Mouse (Mus musculus) gastrocnemius, adult 2 months (tissue): Measurements from ENCODE around the gene Nup93. TPM values are rescaled to one million over a fixed set of nuclear protein-coding genes. Genes with fewer than 3 reads are reported as not detected.
"Not testable (repeated sequence)": the region's sequence is repeated elsewhere in the genome, so short reads cannot be mapped to it uniquely, and the experiment has no call there.

ENCODE experiments used
- DNase-seq: peaks from one replicate; pipeline ENCODE4 v3.0.0; 2022
- H3K27ac ChIP-seq: fragments of 200-600 bp; 2 replicates; pipeline ENCODE4 v1.8.1; 2022; ENCODE audit warnings: mild to moderate bottlenecking
- H3K4me3 ChIP-seq: fragments of 200-600 bp; 2 replicates; pipeline ENCODE4 v1.8.1; 2022; ENCODE audit warnings: mild to moderate bottlenecking, moderate library complexity
- CTCF ChIP-seq: fragments of 200-600 bp; IDR thresholded peaks from 2 replicates; pipeline ENCODE4 v1.8.1; 2022; ENCODE audit warnings: antibody characterized with exemption, mild to moderate bottlenecking, moderate library complexity
- intact Hi-C: fragments of 180-260 bp; cut with DNase I; formaldehyde crosslinking; loops from one replicate; pipeline ENCODE4 v1.15.1; 2025
- long read RNA-seq, 2 experiments: library from polyadenylated mRNA; stranded (forward); transcript quantifications; one replicate each; pipeline ENCODE4 v2.0.0; 2021
- total RNA-seq, 2 experiments: library from RNA; stranded (reverse); gene quantifications; 2 replicates each; pipeline ENCODE4 v1.2.3; 2021

Nup93 gene
- total RNA-seq: 10 to 100 TPM in 1 of 2 experiments, 1 to 10 TPM in 1; 8.6 to 12.4 TPM
- long read RNA-seq, experiment 1, transcript Nup93-201 (22 exons, 2,707 nt): major isoform, 18 of 20 reads
- long read RNA-seq, experiment 1, partial matches to known transcripts: 0 of 20 reads
- long read RNA-seq, experiment 1, other reads (novel, unspliced or antisense): 2 of 20 reads
- long read RNA-seq, experiment 2, transcript Nup93-201 (22 exons, 2,707 nt): major isoform, 20 of 24 reads
- long read RNA-seq, experiment 2, partial matches to known transcripts: 0 of 24 reads
- long read RNA-seq, experiment 2, other reads (novel, unspliced or antisense): 3 of 24 reads

DNA sequence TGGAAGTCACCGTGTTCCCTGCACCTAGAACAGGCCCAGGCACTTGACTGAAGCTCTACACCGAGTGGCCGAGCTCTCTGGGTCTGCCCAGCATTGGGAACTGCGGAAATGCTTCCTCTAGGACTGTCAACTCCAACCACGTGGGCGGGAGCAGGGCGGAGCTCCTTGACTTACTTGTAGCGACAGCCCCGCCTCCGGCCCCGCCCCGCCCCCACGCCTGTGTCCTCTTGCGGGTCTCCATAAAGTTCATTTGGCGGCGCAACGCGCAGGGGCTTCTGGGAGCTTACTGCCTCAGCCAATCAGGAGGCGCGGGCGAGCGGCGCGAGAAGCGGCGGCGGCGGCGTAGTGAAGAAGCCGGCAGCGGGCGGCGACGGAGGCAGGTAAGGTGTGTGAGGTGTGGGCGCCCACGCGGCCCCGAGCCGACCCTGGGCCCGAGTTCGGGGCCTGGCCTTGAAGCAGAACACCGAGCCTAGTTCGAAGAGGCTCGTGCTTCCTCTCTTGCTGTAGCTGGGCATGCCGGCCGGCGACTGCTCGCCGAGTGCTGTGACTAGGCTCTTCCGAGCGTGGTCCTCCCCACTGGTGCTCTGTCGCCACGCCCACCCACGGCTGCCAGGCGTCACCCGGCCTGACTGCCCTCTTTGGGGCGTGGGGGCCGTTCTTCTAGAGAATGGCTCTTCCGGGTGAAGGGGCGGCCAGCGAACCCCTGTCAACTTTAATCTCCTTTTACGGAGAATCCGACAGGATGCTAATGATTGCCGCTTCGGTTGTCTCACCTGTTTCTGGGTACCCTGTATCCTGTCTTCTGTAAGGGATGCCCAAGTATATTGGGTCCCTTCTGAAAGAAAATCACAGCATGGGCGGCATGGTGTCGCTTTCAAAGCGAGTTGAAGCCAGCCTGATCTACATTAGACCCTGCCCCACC lies at the start of gene Nup93:
TSS of gene Nup93 (plus strand) at position 313 of the 922 bp plus-strand sequence.
- peak; percentile 8; the same call in 1 of the 2 replicates for TF ChIP-seq CTCF

DNA sequence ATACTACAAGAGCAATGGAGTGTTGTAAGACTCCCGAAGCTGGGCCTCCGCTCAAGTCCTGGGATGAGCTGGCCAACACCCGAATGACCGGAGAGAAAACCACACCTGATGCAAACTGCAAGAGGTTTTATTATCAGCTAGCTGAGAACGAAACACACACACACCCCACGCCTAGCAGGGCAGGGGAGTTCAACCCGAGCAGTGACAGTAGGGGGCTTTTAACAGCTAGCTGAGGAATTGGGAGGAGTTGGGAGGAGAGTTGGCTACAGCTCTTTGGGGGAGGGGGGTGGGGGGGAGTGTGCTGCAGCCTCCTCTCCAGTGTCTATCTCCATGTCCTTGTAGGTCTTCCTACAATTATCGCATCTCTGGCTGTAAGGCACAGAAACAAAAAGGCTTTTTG lies 48.6 kb upstream of the Nup93 start:
- DNase-seq, H3K4me3 ChIP-seq, H3K27ac ChIP-seq: not testable (repeated sequence)
- intact Hi-C loops: loop anchor here (2.0 kb wide), 1 partner anchor 21 kb away; no protein-coding TSS in a partner anchor

More for the DNA sequence above, at the start of gene Nup93:
- intact Hi-C loops: no loop called here
- peak; percentile 99 for DNase-seq
- Histone ChIP-seq H3K4me3 (peak within 1 kb of the TSS; percentile 80), H3K27ac (peak within 1 kb of the TSS; percentile 92)

DNA sequence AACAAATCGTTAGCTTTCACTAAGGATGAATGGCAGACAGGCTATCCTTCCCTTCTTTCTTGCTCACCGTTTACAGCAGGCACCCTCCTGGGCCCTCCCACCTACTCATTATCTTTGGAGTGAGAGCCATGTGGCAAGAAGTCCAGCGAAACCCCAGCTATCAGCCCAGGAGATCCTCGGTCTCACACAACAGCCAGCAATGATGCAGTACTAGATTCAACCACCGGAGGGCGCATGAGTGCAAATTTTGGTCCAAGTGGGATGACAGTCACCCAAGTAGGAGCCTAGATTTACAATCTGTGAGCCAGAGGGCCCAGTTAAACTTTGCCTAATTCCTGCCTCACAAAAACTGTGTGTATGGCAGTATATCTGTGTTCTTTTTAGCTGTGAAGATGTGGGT lies 47.1 kb upstream of the Nup93 start:
- intact Hi-C loops: loop anchor here (1.0 to 2.0 kb wide), 2 partner anchors 20 to 32 kb away; no protein-coding TSS in a partner anchor
- Histone ChIP-seq H3K27ac (no peak overlapping the region), H3K4me3 (peak overlapping the region; percentile 48)
- peak; percentile 98 for TF ChIP-seq CTCF
- DNase-seq: peak; percentile 91

DNA sequence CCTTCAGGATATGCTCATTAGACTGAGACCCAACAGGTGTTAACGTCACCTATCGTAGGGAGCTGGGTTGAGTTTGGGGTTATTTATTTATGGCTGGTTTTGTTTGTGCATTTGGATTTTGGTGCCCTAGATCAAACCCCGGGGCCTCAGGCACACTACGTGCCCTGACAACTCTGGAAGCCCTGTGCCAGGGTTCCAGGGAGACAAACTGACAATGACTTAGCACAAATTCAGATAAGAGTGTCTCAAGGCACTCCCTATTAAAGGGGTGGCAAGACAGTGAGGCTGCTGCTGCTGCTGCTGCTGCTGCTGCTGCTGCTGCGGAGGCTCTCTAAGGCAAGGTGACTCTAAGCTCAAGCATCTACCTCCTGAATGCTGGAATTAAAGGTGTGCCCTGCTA lies 44.8 kb upstream of the Nup93 start:
- TF ChIP-seq CTCF: no peak
- Histone ChIP-seq H3K27ac (no peak overlapping the region), H3K4me3 (no peak overlapping the region)
- intact Hi-C loops: no loop called here
- no peak for DNase-seq

DNA sequence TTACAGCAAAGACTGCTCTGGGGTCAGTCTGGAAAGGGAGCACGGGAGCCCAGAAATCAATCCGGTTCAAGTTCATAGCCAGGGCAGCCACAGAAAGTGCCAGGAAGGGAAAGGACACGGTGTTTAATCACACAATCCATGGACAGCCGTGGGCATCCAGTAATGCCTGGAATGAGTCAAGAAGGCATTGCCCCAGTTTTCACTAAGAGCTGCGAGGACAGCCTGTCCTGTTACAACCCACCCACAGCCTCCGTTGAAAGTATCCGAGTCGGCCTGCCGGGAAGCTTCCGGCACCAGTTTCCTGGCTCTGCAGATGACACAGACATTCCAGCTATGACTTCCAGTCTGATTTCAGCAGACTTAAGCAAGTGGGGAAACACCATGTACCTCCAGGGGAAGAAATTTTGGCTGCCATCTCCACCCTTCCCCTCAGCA lies 43.0 kb upstream of the Nup93 start:
- no peak for TF ChIP-seq CTCF
- Histone ChIP-seq H3K4me3 (peak overlapping the region; percentile 81), H3K27ac (peak overlapping the region; percentile 83)
- intact Hi-C loops: no loop called here
- peak; percentile 84 for DNase-seq

DNA sequence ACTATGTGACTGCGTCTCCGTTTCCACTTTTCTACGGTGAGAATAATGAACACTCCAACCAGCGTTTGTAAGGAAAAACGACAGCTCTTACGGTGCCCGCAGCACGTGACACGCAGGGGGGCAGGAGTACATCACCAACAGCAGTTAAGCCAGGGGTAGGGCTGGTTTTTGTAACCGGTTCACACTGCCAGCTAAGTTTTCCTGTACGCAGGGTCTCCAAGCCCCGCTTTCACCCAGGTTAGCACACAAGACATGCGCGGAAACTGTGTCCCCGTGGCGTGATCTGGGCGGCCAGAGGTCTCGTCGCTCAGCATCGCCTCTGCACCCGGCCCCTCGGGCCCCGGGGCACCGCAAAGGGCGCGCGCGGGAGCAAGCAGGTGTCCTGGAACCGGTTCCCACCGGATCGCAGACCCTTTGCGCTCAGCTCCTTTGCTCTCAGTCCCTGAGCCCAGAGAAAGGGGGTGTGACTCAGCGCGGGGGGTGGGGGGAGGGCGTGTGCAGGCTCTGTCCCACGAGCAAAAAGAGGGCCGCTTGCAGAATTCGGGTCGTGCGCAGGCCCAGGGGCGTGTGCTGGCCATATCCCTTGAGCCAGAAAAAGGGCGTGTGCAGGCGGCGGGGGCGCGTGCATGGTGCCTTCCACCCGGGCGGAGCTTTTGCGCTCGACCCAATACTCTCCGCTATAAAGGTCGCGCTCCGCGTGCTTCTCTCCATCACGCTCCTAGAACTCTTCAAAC lies 42.1 kb upstream of the Nup93 start, which contains the start of gene Mt2:
TSS of gene Mt2 (plus strand) at position 590 of the 734 bp plus-strand sequence.
- intact Hi-C loops: no loop called here
- H3K27ac ChIP-seq: peak within 1 kb of the TSS; percentile 83
- peak within 1 kb of the TSS; percentile 81 for H3K4me3 ChIP-seq
- no peak for TF ChIP-seq CTCF
- peak; percentile 87 for DNase-seq

DNA sequence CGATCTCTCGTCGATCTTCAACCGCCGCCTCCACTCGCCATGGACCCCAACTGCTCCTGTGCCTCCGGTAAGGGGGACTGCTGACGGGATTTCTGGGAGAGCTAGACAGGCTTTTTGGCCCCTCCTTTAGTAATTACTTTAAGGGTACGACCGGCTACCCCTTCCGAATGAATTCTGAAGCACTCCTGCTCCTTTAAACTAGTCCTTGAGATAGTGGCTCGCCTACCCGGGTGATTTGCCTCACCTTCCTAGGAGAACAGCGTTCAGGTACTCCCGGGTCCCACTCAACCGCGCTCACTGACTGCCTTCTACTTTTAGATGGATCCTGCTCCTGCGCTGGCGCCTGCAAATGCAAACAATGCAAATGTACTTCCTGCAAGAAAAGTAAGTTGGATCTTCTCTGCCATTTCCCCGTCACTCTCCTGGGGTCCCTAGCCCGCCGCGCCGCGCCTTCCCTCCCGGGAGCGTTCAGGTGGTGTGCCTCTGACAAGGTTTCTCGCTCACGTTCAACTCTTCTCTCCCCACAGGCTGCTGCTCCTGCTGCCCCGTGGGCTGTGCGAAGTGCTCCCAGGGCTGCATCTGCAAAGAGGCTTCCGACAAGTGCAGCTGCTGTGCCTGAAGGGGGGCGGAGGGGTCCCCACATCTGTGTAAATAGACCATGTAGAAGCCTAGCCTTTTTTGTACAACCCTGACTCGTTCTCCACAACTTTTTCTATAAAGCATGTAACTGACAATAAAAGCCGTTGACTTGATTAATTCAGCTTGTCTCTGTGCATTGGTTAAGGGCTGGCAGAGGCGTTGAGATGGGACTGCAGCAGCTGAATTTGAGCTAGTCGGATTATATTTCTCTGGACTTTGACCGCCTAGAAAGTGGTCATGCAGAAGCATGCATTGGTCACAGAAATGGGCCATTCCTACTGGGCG lies 41.3 kb upstream of the Nup93 start:
- Histone ChIP-seq H3K4me3 (peak overlapping the region; percentile 81), H3K27ac (peak overlapping the region; percentile 83)
- TF ChIP-seq CTCF: no peak
- intact Hi-C loops: no loop called here
- peak; percentile 39 for DNase-seq

DNA sequence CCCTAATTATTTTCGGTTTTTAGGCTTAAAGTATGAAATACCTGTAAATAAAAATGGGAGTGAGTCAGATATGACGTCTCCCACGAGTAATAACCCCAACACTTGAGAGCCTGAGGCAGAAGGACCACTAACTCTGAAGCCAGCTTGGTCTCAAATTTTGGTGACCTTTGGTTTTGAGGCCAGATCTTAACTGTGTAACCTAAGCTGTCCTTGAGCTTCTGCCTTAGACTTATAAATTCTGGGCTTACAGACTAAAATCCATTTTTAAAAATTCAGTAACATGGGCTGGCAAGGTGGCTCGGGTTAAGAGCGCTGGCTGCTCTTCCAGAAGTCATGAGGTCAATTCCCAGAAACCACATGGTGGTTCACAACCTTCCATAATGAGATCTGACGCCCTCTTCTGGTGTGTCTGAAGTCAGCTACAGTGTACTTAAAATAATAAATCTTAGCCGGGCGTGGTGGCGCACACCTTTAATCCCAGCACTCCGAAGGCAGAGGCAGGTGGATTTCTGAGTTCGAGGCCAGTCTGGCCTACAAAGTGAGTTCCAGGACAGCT lies 40.4 kb upstream of the Nup93 start:
- no peak for DNase-seq
- H3K27ac ChIP-seq: peak overlapping the region; percentile 35; the same call in 1 of the 2 replicates
- peak; percentile 11; the same call in 1 of the 2 replicates for TF ChIP-seq CTCF
- intact Hi-C loops: no loop called here
- H3K4me3 ChIP-seq: peak overlapping the region; percentile 15; the same call in 1 of the 2 replicates

DNA sequence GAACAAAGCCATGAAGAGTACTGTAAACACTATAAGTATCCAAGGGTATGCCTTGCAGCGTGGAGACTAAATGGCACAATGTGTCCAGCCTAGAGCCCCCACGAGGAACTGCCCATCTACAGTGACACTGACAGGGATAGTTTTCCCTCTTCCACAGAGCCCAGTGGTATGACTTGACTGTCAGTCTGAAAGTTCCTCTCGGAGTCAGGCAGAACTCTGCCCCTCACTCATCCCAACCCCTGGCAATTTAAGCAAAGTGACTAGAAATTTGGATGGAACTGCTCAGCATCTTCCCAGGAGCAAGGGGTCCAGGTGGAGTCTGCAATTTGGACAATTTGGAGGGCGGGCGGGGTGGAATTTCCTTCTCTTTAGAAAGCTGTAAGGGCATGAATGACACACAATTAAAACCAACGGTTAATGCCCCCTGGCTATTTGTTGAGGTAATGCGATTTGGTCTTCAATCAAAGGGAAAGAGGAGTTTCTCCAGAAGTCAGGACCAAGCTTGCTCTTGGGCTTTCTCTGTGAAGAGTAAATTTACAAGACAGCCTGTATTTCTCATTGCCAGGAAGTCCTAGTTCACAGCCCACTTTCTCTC lies 39.6 kb upstream of the Nup93 start:
- H3K4me3 ChIP-seq: no peak overlapping the region
- TF ChIP-seq CTCF: peak; percentile 27; the same call in 1 of the 2 replicates
- no peak for DNase-seq
- intact Hi-C loops: no loop called here
- no peak overlapping the region for H3K27ac ChIP-seq

DNA sequence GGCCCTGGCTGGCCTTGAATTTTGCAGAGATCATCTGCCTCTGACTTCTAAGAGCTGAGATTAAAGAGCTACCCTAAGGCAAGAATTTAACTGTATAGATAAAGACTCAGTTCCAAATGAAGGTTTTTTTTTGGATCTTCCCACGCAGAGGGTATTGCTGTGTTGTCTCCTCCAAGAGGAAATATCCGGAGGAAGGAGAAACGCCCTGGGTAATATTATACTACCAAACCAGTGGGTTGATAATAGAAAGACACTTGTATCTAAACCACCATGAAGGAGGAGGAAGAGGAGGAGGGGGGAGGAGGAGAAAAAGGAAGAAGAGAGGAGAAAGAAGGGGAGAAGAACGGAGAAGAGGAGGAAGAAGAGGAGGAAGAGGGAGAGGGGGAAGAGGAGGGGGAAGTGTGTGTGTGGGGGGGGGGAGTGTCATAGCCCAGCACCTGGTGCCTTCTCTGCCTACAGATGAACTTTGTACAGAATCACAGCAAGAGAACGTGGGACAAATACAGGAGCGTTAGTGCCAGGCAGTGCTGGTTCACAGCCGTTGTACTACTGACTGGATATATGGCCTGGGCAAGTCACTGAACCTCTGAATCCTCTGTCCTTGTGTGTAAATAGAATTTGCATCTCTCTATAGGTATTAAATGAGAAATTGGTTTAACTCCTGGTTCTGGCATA lies 36.5 kb upstream of the Nup93 start:
- intact Hi-C loops: no loop called here
- no peak overlapping the region for H3K4me3 ChIP-seq
- DNase-seq: no peak
- TF ChIP-seq CTCF: no peak
- peak overlapping the region; percentile 95; the same call in 1 of the 2 replicates for H3K27ac ChIP-seq
